Mouse (Mus musculus): ENCODE results near the gene Gm4498.
"Not testable (repeated sequence)": the region's sequence is repeated elsewhere in the genome, so short reads cannot be mapped to it uniquely, and the experiment has no call there.

Gm4498 gene

GRCm38 (mm10) chr7:20233728-20234127, at the start of gene Gm4498:
TSS of gene Gm4498 (minus strand) at chr7:20233828.
- DNase-seq = not testable (repeated sequence)

- not testable (repeated sequence) for DNase-seq
Observed at GRCm38 (mm10) chr7:20262734-20263133, 29.1 kb upstream of the Gm4498 start, which contains the start of gene Gm5890. TSS of gene Gm5890 (minus strand) at chr7:20262834.

GRCm38 (mm10) chr7:20205507-20205906, 28.1 kb downstream of the Gm4498 start, which contains the start of gene Gm6164:
TSS of gene Gm6164 (minus strand) at chr7:20205607.
- not testable (repeated sequence) for DNase-seq

GRCm38 (mm10) chr7:20193410-20193809, 40.2 kb downstream of the Gm4498 start, which contains the start of gene Vmn1r95:
TSS of gene Vmn1r95 (plus strand) at chr7:20193710.
- DNase-seq = not testable (repeated sequence)

Measured in right cerebral cortex, postnatal 25 days (tissue).